Mouse (Mus musculus) adrenal gland, postnatal 10 days (tissue): ENCODE measurements at regions not wholly inside any gene's neighbourhood (a gene's known extent, or its start where the extent isn't known, plus 50 kb on each side); places are given as distances from the start of the nearest gene placed in this dataset.

Experiments
- DNase-seq: peaks from one replicate; pipeline ENCODE4 v3.0.0; 2021; ENCODE audit warnings: mixed read lengths

DNA sequence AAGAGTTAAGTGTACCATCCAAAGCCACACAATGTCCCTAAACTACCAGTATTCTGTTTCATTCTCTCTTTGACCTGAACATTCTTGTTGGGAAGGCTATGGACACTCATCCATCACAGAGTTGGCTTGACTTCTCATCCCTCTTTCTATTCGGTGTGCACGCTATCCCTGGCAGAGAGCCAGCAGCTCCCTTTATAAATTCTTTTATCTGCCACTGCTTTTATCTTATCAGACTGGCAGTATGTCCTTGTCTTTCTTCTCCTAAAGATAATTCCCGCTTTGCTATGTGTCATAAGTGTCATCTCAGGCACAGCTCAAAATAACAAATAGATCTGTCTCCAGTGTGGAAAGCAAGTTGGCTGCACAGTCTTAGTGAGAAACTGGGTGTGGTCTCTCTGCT, 106.6 kb upstream of the Lipc start:
- DNase-seq, result peak; percentile 75

GRCm38 (mm10) chr9:71056836-71057235, 104.8 kb upstream of the Lipc start:
- no peak for DNase-seq

GRCm38 (mm10) chr9:71043899-71044298, 91.9 kb upstream of the Lipc start:
- DNase-seq, result peak; percentile 50

DNA sequence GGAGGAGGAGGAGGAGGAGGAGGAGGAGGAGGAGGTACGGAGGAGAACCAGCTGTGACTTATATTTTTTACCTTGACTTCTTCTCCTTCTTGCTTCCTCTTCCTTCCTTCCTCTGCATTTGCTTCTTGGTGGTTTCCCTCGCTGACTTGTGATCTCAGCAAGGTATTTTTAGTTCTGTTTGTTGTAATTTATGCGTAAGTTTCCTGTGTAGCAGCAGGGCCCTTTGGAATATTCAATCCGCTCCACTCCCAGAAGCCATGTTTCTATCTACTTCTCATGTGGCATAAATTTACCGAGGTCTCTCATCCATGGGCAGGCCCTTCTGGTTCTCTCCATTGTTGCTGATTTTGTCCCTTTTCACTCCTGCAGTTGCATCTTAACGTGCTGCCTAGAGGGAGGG, 83.3 kb upstream of the Lipc start:
- no peak for DNase-seq

- no peak for DNase-seq
These were observed 80.1 kb upstream of the Lipc start for GRCm38 (mm10) chr9:71032156-71032555.

DNA sequence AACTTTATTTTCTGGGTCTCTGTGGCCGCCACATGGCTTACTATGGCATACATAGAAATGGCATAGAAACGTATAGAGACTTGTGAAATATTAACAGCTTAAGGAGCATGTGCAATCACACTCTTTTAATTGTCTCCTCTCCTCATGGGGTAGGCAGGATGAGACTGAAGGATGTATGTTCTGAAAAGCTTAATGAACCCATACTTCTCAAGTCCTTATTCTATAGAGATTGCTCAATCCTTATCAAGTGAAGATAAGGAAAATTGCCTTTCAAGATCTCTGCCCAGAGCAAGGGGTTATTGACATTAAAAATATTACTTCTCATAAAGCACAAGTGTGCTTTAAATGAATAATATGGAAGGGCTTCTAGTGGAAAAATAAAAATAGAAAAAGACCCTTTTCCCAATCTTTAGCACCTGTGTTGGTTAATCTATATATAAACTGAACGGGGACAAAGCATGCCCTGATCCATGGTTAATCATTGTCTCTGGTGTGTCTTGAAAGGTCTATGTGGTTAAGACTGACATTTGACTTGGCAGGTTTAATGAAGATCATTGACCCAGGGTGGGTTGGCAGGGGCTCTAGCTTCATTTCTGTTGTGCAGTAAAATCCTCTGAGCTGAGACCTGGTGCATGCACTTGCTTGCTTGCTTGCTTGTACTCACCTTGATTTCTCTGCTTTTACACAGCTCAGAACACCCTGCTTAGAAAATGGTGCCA, 78.3 kb upstream of the Lipc start:
- DNase-seq, result no peak

- DNase-seq, result no peak
These were observed 76.1 kb upstream of the Lipc start for GRCm38 (mm10) chr9:71028102-71028501.

DNA sequence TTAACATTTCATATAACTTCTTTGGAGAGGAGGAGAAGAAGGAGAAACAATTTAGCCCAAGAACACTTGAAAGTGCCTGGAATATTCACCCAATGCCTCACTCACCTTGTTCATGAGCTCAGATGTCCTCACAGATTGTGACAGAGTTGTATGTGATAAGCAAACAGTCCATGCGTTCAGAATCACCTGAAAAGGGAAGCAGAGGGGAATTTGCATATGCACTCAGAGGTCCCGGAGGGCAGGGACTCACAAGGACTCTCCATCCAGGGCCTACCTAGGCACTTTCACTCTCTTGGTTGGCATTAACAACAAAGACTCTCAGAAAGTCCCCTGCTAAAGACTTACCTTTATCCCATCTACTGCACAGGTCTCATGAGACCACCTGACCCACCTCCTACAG, 75.6 kb upstream of the Lipc start:
- no peak for DNase-seq

DNA sequence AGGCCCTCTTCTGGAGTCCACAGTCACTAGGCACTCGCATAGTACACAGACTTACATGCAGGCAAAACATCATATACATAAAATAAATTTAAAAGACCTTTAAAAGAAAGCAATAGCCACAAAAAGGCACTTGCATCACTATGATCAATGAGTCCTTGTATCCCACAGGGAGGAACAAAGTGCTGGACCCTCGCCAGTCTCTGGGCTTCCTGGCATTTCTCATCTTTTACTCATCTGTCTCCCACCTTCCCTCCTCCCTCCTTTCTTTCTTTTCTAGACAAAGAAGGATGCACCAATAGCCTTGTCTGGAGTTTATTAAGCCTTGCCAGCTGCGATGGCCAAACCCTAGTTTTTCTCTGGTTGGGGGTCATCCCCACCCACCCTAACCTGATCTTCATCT, 73.2 kb upstream of the Lipc start:
- DNase-seq, result no peak

GRCm38 (mm10) chr9:71018206-71018605, 66.2 kb upstream of the Lipc start:
- no peak for DNase-seq

DNA sequence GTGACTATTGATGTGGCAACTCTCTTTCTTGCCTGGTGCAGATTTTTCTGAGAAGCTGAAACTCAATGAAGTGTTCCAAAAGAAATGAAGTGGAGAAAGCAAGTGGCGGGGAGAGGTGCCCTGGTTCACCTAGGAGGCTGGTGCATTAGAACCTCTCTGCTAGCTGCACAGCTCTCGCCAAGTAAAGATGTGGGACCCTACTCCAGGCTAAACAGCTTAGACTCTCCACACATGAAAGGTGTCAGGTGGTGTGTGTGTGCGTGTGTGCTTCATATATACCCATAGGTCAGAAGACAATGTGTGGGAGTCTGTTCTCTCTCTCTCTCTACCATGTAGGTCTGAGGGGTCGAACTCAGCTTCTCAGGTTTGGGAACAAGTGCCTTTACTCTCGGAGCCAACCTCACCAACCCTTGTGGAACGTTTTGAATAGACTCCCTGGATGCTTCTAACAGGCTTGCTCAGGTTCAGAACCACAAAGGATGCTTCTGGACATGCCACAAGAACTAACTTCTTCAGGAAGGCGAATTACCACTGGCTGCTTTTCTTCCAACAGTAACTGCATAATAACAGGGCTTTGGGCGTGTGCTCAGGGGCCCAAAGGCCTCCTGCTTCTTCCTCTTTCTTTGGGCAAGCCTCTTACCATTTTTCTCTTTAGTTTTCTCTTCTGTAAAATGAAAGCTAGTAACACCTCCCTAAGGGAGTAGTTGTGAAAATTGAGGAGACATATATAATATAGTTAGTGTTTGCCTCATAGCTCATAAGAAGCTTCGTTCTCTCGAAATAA, 65.6 kb upstream of the Lipc start:
- no peak for DNase-seq

GRCm38 (mm10) chr9:71015942-71016341, 63.9 kb upstream of the Lipc start:
- no peak for DNase-seq

DNA sequence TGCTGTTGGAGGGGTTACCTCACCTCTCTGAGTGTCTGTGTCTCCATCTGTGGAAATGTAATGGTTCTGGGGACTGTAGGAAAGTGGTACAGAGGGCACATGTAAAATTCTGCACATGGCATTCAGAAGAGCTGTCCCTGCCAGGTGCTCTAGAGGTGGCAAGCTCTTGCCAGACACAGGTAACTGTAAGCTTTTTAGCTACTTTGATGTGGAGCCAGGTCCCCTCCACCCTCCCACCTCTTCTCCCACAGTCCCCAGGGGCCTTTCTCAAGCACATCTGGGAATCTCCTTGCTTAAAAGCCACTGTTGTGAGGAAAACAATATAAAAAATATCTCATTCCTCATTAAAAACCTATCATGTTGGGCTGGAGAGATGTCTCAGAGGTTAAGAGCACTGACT, 63.4 kb upstream of the Lipc start:
- DNase-seq, result no peak

DNA sequence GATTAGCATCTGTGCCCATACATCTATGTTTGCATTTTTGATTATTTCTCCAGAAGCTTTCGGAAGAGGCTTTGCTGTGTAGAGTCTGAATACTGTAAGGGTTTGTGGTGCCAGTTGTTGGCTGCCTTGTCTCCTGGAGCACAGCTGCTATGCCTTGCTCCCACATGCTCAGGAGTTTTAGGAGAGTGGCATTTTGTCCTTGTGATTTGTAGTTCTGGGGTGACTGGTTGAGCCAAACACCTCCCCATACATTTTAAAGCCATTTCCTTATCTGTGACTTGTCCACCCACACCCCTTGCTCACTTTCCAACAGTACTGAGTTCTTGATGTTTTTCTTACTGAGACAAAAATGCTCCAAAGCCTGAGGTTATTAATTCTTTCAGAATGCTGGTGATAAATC, 60.4 kb upstream of the Lipc start:
- DNase-seq, result no peak

GRCm38 (mm10) chr9:71004631-71005030, 52.6 kb upstream of the Lipc start:
- DNase-seq, result no peak
